Mouse (Mus musculus): ENCODE measurements at regions not wholly inside any gene's neighbourhood (a gene's known extent, or its start where the extent isn't known, plus 50 kb on each side); places are given as distances from the start of the nearest gene placed in this dataset.

GRCm38 (mm10) chr10:23522664-23523063 lies 172.1 kb upstream of the Eya4 start:
- intact Hi-C loops (cut with DNase I) = no loop called here
- no peak for DNase-seq

GRCm38 (mm10) chr10:23493647-23494046 lies 143.1 kb upstream of the Eya4 start:
- intact Hi-C loops (cut with DNase I) = no loop called here
- no peak for DNase-seq

- no peak for DNase-seq
- intact Hi-C loops (cut with DNase I) = no loop called here
Observed at GRCm38 (mm10) chr10:23492971-23493370, 142.4 kb upstream of the Eya4 start.

GRCm38 (mm10) chr10:23488996-23489395 lies 138.4 kb upstream of the Eya4 start:
- intact Hi-C loops (cut with DNase I) = no loop called here
- DNase-seq = no peak

- DNase-seq = no peak
- intact Hi-C loops (cut with DNase I) = no loop called here
Observed at GRCm38 (mm10) chr10:23480474-23480873, 129.9 kb upstream of the Eya4 start.

GRCm38 (mm10) chr10:23478902-23479301 lies 128.3 kb upstream of the Eya4 start:
- no peak for DNase-seq
- intact Hi-C loops (cut with DNase I) = no loop called here

GRCm38 (mm10) chr10:23477104-23477503 lies 126.5 kb upstream of the Eya4 start:
- DNase-seq = no peak
- intact Hi-C loops (cut with DNase I) = no loop called here

GRCm38 (mm10) chr10:23450997-23451396 lies 100.4 kb upstream of the Eya4 start:
- intact Hi-C loops (cut with DNase I) = no loop called here
- no peak for DNase-seq

GRCm38 (mm10) chr10:23450647-23450979 lies 100.0 kb upstream of the Eya4 start:
- intact Hi-C loops (cut with DNase I) = no loop called here

GRCm38 (mm10) chr10:23449860-23450646 lies 99.5 kb upstream of the Eya4 start:
- no peak for DNase-seq

More at GRCm38 (mm10) chr10:23450647-23450979, 100.0 kb upstream of the Eya4 start:
- DNase-seq = no peak

GRCm38 (mm10) chr10:23448976-23449859 lies 98.6 kb upstream of the Eya4 start:
- no peak for DNase-seq
- intact Hi-C loops (cut with DNase I) = no loop called here

More at GRCm38 (mm10) chr10:23449860-23450646, 99.5 kb upstream of the Eya4 start:
- intact Hi-C loops (cut with DNase I) = no loop called here

- DNase-seq = no peak
- intact Hi-C loops (cut with DNase I) = no loop called here
Observed at GRCm38 (mm10) chr10:23430376-23430775, 79.8 kb upstream of the Eya4 start.

- DNase-seq = no peak
- intact Hi-C loops (cut with DNase I) = no loop called here
Observed at GRCm38 (mm10) chr10:23413794-23414518, 63.4 kb upstream of the Eya4 start.

- DNase-seq = no peak
- intact Hi-C loops (cut with DNase I) = loop anchor here (2.0 to 5.0 kb wide), 2 partner anchors 209 to 287 kb away; no protein-coding TSS in a partner anchor
Observed at GRCm38 (mm10) chr10:23403351-23403938, 52.9 kb upstream of the Eya4 start.
